Mouse (Mus musculus): ENCODE data around the gene Caprin1.

Caprin1 gene

GRCm38 (mm10) chr2:103797491-103798009 lies at the start of gene Caprin1:
Gene Caprin1 (minus strand): TSS chr2:103797649.
- DNase-seq (ENCODE audit: low read depth, low spot score) = peak; percentile 95

- no peak for DNase-seq (ENCODE audit: low read depth, low spot score)
These were observed 49.4 kb upstream of the Caprin1 start for GRCm38 (mm10) chr2:103846875-103847274.

DNA sequence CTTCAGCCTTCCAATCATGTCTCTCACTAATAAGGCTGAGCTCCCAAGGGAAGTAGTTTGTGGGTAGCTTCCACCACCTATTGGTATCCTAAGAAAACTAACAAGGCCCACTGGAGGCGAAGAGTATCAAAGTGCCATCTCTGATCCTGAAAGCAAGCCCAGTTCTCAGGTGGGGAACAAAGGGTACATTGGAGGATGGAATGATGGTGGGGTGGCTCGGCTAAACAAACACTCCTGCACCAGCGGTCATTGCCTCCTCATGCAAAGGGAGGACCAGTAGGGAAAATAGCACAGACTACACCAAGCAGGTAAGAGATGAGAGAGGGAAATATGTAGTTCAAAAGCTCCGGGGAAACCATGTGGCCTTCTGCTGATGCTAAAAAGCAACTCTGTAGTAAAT lies 48.8 kb upstream of the Caprin1 start:
- no peak for DNase-seq (ENCODE audit: low read depth, low spot score)

DNA sequence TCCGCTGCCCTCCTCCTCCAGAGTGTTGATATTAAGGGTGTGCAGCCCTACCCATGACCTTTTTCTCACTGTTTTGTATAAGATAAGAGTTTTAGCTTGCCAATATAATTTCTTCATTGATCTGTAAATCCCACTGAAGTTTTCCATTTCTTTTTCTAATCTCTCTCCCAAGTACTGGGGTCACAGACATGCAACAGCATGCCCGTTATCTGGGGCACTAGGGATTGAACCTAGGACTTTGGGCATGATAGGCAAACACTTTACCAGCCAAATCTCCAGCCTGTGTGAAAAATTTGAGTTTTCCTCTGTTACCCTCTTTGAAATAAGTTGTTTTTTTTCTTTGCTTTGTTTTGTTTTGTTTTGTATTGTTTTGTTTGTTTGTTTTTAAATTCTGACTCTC lies 46.6 kb upstream of the Caprin1 start:
- DNase-seq (ENCODE audit: low read depth, low spot score) = no peak

DNA sequence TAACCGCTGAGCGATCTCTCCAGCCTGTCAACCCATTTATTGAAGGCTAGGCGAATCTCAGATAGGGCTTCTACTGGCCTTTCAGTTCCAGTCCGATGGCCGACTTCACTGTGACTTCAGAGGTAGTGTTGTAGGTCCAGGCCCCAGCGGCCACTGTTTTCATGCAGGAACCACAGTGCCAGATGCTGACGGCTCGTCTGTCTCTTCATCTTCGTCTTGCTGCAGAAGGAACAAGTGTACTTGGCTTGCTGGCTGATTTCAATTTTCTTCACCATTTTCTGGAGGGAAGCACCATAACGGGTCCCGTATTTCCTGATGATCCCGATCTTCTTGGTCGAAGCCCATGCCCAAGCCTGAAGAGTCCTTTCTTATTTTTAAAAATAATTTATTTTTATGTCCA lies 45.9 kb upstream of the Caprin1 start:
- DNase-seq (ENCODE audit: low read depth, low spot score) = no peak

- peak; percentile 98 for DNase-seq (ENCODE audit: low read depth, low spot score)
These were observed 44.9 kb upstream of the Caprin1 start for GRCm38 (mm10) chr2:103842299-103842698.

- DNase-seq (ENCODE audit: low read depth, low spot score) = peak; percentile 63
These were observed 41.0 kb upstream of the Caprin1 start for GRCm38 (mm10) chr2:103838483-103838882.

DNA sequence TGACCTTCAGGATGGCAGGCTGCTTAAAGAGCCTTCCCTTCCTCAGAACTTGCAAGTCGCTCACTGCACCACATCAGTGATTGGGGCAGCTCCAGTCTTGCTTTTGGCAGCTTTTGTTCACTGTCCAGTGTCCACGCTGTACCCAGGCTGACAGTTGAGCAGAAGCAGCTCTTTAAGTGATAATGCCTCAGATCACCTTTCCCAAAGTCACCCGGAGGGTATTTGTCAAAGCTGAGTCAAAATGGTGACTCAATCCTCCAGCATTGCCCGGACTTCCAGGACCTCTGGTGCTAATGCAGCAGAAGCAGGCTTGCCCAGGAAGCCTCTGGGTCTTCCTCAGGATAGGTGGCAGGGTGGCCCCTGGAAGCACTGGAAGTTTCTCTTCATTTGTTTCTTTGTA lies 39.7 kb upstream of the Caprin1 start:
- no peak for DNase-seq (ENCODE audit: low read depth, low spot score)

DNA sequence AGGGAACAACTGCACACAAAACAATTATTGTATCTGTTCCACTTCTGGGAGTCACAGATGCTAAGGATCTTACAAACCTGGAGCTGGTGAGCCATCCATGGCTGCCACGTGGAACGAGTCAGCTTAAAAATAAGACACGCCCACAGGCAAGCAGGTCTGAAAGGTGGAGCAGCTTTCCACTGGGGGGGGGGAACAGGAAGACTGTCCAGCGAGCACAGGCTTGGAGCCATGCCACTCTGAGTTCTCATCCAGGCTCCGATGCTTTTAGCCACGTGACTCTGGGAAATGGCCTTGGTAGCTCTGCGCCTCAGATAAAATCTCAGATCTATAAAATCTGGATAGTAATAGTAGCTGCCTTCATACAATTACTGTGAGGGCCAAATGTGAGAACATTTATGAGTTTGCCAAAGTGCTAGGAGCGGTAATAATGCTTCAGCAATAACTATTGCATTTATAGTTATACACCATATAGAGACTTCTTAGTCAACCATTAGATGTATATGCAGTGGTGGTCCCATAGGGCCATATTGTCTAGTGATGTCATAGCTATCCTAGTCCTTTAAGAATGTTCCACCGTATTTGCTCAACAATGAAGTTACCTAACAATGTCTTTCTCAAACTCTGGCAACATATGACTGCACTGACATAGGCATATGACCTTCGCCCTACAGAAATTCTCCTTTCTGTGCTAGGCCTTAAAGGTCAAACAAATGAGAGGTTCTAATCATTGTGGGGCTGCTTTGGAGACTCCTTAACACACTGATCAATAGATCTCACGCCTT lies 38.4 kb upstream of the Caprin1 start:
- DNase-seq (ENCODE audit: low read depth, low spot score) = no peak

DNA sequence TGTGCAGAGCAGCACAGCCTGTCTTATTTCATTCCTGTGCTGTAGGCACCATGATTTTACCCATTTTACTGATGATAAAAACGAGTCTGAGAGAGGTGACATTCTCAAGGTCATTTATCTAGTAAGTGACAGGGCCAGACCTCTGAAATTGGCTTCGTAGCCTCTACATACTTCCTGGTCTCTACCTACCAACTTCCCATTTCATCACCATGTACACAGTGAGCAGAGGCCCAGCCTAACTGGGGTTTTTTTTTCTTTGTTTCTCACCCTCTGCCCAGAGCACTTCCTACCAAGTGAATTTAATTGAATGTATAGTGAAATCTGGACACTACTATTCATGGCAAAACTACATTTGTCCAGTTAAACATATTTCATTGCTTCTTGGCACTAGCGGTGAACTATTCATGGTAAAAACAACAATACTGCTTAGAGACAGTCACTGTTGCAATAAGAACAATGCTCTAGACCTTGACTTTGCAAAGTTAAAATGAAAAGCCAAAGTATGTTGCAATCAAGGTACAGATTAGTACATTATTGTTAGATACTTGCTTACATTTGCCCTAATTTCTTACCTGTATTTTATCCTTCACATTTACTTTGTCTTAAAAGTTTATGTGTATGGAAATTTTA lies 36.5 kb upstream of the Caprin1 start:
- no peak for DNase-seq (ENCODE audit: low read depth, low spot score)

GRCm38 (mm10) chr2:103832899-103833298 lies 35.5 kb upstream of the Caprin1 start:
- no peak for DNase-seq (ENCODE audit: low read depth, low spot score)

- no peak for DNase-seq (ENCODE audit: low read depth, low spot score)
These were observed 31.5 kb upstream of the Caprin1 start for GRCm38 (mm10) chr2:103828900-103829299.

DNA sequence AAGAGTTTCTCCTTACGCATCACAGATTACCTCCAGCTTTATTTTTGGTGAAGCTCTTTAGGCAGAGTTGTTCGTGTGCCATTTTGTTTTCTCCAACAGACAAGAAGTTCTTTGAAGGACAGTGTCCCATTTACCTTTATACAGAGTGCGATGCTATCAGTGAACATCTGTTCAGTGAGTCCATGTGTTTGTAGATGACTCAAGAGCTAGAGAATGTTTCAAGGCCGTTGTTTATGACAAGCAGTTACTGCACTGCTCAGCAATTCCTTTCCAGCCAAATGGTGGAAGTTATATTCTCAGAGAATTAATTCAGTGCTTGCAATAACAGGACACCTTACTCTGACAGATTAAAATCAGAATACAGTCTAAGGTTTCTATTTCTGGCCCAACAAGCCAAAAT lies 27.5 kb upstream of the Caprin1 start:
- DNase-seq (ENCODE audit: low read depth, low spot score) = no peak

DNA sequence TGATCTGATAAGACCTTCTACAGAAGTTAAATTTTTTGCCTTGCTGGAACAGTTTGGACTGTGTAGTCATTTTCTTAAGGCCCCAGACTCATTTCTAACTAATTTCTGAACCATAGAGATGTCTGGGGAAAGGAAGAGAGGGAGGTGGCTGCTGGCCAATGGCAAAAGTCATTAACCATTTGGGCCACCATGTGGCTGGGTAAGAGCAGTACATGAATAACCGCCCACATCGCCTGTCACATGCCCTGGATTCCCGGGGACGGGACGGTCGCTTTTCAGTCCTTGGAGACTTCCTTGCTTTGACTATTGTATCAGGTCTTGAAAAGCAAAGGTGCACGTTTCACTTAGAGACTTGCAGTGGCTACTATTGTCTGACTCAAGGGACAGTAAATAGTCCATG lies 25.1 kb upstream of the Caprin1 start:
- peak; percentile 40 for DNase-seq (ENCODE audit: low read depth, low spot score)

- peak; percentile 84 for DNase-seq (ENCODE audit: low read depth, low spot score)
These were observed 19.9 kb upstream of the Caprin1 start for GRCm38 (mm10) chr2:103817145-103817895.

GRCm38 (mm10) chr2:103815976-103816375 lies 18.5 kb upstream of the Caprin1 start:
- no peak for DNase-seq (ENCODE audit: low read depth, low spot score)

- DNase-seq (ENCODE audit: low read depth, low spot score) = no peak
These were observed 14.2 kb upstream of the Caprin1 start for GRCm38 (mm10) chr2:103811465-103812191.

GRCm38 (mm10) chr2:103810412-103810811 lies 13.0 kb upstream of the Caprin1 start:
- peak; percentile 98 for DNase-seq (ENCODE audit: low read depth, low spot score)

- no peak for DNase-seq (ENCODE audit: low read depth, low spot score)
These were observed 11.0 kb upstream of the Caprin1 start for GRCm38 (mm10) chr2:103808466-103808865.

DNA sequence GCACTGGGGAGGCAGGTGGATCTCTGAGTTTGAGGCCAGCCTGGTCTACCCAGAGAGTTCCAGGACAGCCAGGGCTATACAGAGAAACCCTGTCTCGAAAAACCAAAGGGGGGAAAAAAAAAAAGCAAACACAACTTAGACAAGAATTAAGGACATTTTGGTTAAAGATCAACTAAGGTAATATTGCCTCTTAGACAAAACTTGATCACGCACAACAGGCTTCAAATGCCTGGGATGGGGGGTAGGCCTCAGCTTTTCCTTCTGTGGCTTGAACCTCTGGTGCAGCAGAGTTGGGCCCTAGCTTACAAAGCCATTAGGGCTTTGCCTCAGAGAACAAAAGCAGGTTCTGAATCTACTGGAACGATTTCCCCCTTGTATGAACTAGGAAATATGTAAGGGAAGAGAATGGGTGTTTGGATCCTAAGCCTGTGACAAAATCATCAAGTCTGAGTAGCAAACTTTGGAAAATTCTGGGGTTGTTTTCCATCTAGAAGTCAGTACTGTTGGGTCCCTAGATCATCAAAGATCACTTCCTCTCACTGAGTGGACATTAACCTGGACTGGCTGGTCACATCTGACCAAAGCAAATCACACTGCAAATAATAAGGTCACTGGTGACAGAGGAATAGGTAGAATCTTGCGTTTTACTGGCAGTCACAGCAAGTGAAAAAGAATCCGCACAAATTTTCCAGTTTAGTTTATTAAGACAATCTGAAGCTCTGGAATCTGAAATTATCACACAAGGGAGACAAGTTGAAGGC lies 6.5 kb upstream of the Caprin1 start:
- DNase-seq (ENCODE audit: low read depth, low spot score) = no peak

DNA sequence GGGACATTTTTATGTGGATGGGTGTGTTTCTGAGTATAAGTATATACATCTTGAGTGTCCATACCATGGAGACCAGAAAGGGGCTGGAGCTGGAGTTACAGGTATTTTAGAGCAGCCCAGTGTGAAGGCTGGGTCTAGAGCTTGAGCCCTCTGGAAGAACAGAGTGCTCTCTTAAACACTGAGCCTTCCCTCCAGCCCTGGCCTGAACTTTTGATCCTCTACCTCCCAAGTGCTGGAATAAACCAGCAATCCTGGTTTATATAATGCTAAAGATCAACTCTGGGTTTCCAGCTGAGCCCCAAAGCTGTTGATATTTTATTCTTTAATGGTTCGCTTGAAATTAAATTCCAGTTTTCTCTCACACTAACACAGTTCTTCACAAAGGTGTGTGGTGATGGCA lies 5.0 kb upstream of the Caprin1 start:
- no peak for DNase-seq (ENCODE audit: low read depth, low spot score)

Measured in R1 (cell line).